12 mouse cellular contexts compared by ENCODE assay signal in genomic region chr2:156493766-156494165, GRCm38 (mm10). TPM values are rescaled to one million over a fixed set of nuclear protein-coding genes. Genes with fewer than 3 reads are reported as not detected.
DNase-seq lines count a peak whose midpoint lies in the region; ATAC-seq and TF ChIP-seq lines count a peak whose summit lies in the region.
"Had no signal": no experiment of that assay in that cellular context is flagged by ENCODE, and none has a peak within 500 bp of the region (broad histone marks: within the 10 kb centered on the region; RNA-seq: fewer than 3 reads in every experiment).

No protein-coding gene starts in this region.

- WGBS in forebrain, embryonic 11.5 days: 39% methylated on average over 9 of the region's 9 CpGs
- 40% methylated on average over 9 of the region's 9 CpGs for WGBS in forebrain, embryonic 15.5 days
- WGBS in midbrain, embryonic 10.5 days: 35% methylated on average over 9 of the region's 9 CpGs
- whole genome bisulfite sequencing in midbrain, postnatal 0 days: 28% methylated on average over 9 of the region's 9 CpGs
- 54% methylated on average over 9 of the region's 9 CpGs for WGBS in liver, embryonic 13.5 days (ENCODE audit: insufficient replicate concordance)
- 36% methylated on average over 9 of the region's 9 CpGs for WGBS in neural tube, embryonic 13.5 days

- DNase-seq in forebrain, embryonic 11.5 days (ENCODE audit: low spot score): no peak
- DNase-seq in midbrain, embryonic 10.5 days (ENCODE audit: low spot score): peak; percentile 49
- DNase-seq in midbrain, postnatal 0 days (ENCODE audit: low spot score): no peak
- DNase-seq in liver, embryonic 13.5 days: no peak
- DNase-seq in thymus, postnatal 10 days (ENCODE audit: low spot score in 2 of 2): no peak
- no peak for DNase-seq in gastrocnemius, adult 18-20 months (ENCODE audit: low spot score)
- DNase-seq: lung, embryonic 14.5 days; thymus, postnatal 36 days had no signal

- H3K4me2 ChIP-seq in forebrain, embryonic 11.5 days (ENCODE audit: low read depth, low read length, severe bottlenecking): no peak overlapping the region
- no peak overlapping the region for H3K4me2 ChIP-seq in forebrain, embryonic 15.5 days (replicated peaks)
- no peak overlapping the region for H3K4me2 ChIP-seq in midbrain, postnatal 0 days (ENCODE audit: low read depth, low read length, poor library complexity, severe bottlenecking)
- H3K4me2 ChIP-seq in liver, embryonic 13.5 days: peak overlapping the region; percentile 66
- H3K4me2 ChIP-seq in neural tube, embryonic 13.5 days: no peak overlapping the region
- H3K4me2 ChIP-seq: kidney, embryonic 15.5 days; lung, embryonic 14.5 days had no signal

- no peaks in the 10 kb centered on the region for H3K27me3 ChIP-seq in forebrain, embryonic 11.5 days (ENCODE audit: control insufficient read depth, insufficient read depth, low read length)
- no peaks in the 10 kb centered on the region for H3K27me3 ChIP-seq in forebrain, embryonic 15.5 days
- H3K27me3 ChIP-seq in midbrain, embryonic 10.5 days (ENCODE audit: low read depth, poor library complexity, severe bottlenecking): peaks cover 9% of the 10 kb centered on the region; the same call in 1 of the 2 replicates
- H3K27me3 ChIP-seq in midbrain, postnatal 0 days (ENCODE audit: insufficient read depth, low read length): no peaks in the 10 kb centered on the region
- no peaks in the 10 kb centered on the region for H3K27me3 ChIP-seq in liver, embryonic 13.5 days
- no peaks in the 10 kb centered on the region for H3K27me3 ChIP-seq in neural tube, embryonic 13.5 days
- H3K27me3 ChIP-seq: kidney, embryonic 15.5 days had no signal

- peak overlapping the region; percentile 25; the same call in 1 of the 2 replicates for H3K27ac ChIP-seq in forebrain, embryonic 11.5 days (ENCODE audit: low read depth, low read length)
- H3K27ac ChIP-seq in forebrain, embryonic 15.5 days (replicated peaks): no peak overlapping the region
- H3K27ac ChIP-seq in midbrain, embryonic 10.5 days (replicated peaks): peak overlapping the region; percentile 71
- no peak overlapping the region for H3K27ac ChIP-seq in midbrain, postnatal 0 days (ENCODE audit: low read depth, low read length)
- peak overlapping the region; percentile 99 for H3K27ac ChIP-seq in liver, embryonic 13.5 days
- no peak overlapping the region for H3K27ac ChIP-seq in neural tube, embryonic 13.5 days (replicated peaks)
- H3K27ac ChIP-seq: kidney, embryonic 15.5 days had no signal

- no peak for TF ChIP-seq CTCF in midbrain, postnatal 0 days (IDR thresholded peaks at IDR 0.05)

- no peaks in the 10 kb centered on the region for H3K36me3 ChIP-seq in forebrain, embryonic 11.5 days (ENCODE audit: control insufficient read depth, insufficient read depth, low read length)
- peaks cover 22% of the 10 kb centered on the region; the same call in 1 of the 2 replicates for H3K36me3 ChIP-seq in forebrain, embryonic 15.5 days
- peaks cover 19% of the 10 kb centered on the region for H3K36me3 ChIP-seq in midbrain, embryonic 10.5 days
- peaks cover 32% of the 10 kb centered on the region for H3K36me3 ChIP-seq in midbrain, postnatal 0 days (ENCODE audit: insufficient read depth, low read length)
- H3K36me3 ChIP-seq in liver, embryonic 13.5 days: no peaks in the 10 kb centered on the region
- peaks cover 41% of the 10 kb centered on the region for H3K36me3 ChIP-seq in neural tube, embryonic 13.5 days

- H3K4me1 ChIP-seq in forebrain, embryonic 11.5 days (replicated peaks; ENCODE audit: control insufficient read depth, insufficient read depth, low read length): peaks cover 7% of the 10 kb centered on the region; the same call in 1 of the 2 replicates
- H3K4me1 ChIP-seq in forebrain, embryonic 15.5 days: peaks cover 29% of the 10 kb centered on the region
- peaks cover 59% of the 10 kb centered on the region for H3K4me1 ChIP-seq in midbrain, embryonic 10.5 days
- H3K4me1 ChIP-seq in midbrain, postnatal 0 days (ENCODE audit: insufficient read depth, low read length): peaks cover 13% of the 10 kb centered on the region
- H3K4me1 ChIP-seq in liver, embryonic 13.5 days (replicated peaks): peaks cover 65% of the 10 kb centered on the region
- peaks cover 18% of the 10 kb centered on the region for H3K4me1 ChIP-seq in neural tube, embryonic 13.5 days (replicated peaks)

- H3K4me3 ChIP-seq in forebrain, embryonic 11.5 days (ENCODE audit: low read depth, low read length): no peak overlapping the region
- H3K4me3 ChIP-seq in forebrain, embryonic 15.5 days: no peak overlapping the region
- H3K4me3 ChIP-seq in midbrain, embryonic 10.5 days: 0 out of 2 replicates have a peak overlapping the region, but pooled peaks have one; percentile 7
- no peak overlapping the region for H3K4me3 ChIP-seq in midbrain, postnatal 0 days (ENCODE audit: low read depth, low read length)
- H3K4me3 ChIP-seq in liver, embryonic 13.5 days (replicated peaks): peak overlapping the region; percentile 35
- H3K4me3 ChIP-seq in neural tube, embryonic 13.5 days: no peak overlapping the region
- H3K4me3 ChIP-seq: kidney, embryonic 15.5 days had no signal

- no peak overlapping the region for H3K9ac ChIP-seq in forebrain, embryonic 11.5 days (ENCODE audit: low read length)
- H3K9ac ChIP-seq in forebrain, embryonic 15.5 days (replicated peaks): no peak overlapping the region
- no peak overlapping the region for H3K9ac ChIP-seq in midbrain, postnatal 0 days (replicated peaks; ENCODE audit: low read length, poor library complexity, severe bottlenecking)
- H3K9ac ChIP-seq in liver, embryonic 13.5 days: peak overlapping the region; percentile 67
- peak overlapping the region; percentile 18; the same call in 1 of the 2 replicates for H3K9ac ChIP-seq in neural tube, embryonic 13.5 days
- H3K9ac ChIP-seq: kidney, embryonic 15.5 days; lung, embryonic 14.5 days had no signal

- ATAC-seq in forebrain, embryonic 11.5 days (replicated peaks; ENCODE audit: low FRiP score): no peak
- no peak for ATAC-seq in forebrain, embryonic 15.5 days (replicated peaks)
- no peak for ATAC-seq in midbrain, postnatal 0 days (ENCODE audit: low FRiP score)
- no peak for ATAC-seq in liver, embryonic 13.5 days (ENCODE audit: low read depth)
- no peak for ATAC-seq in neural tube, embryonic 13.5 days (ENCODE audit: low read depth)
- ATAC-seq: inflammation-experienced regulatory T-cells, adult 6 months had no signal

- H3K9me3 ChIP-seq in forebrain, embryonic 11.5 days (ENCODE audit: control insufficient read depth, low read length): no peaks in the 10 kb centered on the region
- no peaks in the 10 kb centered on the region for H3K9me3 ChIP-seq in forebrain, embryonic 15.5 days
- no peaks in the 10 kb centered on the region for H3K9me3 ChIP-seq in midbrain, embryonic 10.5 days (replicated peaks)
- no peaks in the 10 kb centered on the region for H3K9me3 ChIP-seq in midbrain, postnatal 0 days (ENCODE audit: low read length)
- H3K9me3 ChIP-seq in liver, embryonic 13.5 days (replicated peaks): no peaks in the 10 kb centered on the region
- H3K9me3 ChIP-seq in neural tube, embryonic 13.5 days: no peaks in the 10 kb centered on the region
- H3K9me3 ChIP-seq: kidney, embryonic 15.5 days had no signal

RNA-seq across cellular contexts. Expression of gene Aar2, which starts 53.6 kb away (rescaled TPM):
- 45.9 and 50.0 TPM in 2 replicates for polyA plus RNA-seq in forebrain, embryonic 11.5 days (2014; fragmentation: Nextera tagmentation; extraction: Ambion mirVana)
- 44.5 and 44.6 TPM in 2 replicates for polyA plus RNA-seq in forebrain, embryonic 15.5 days (2015; fragmentation: Nextera tagmentation; extraction: Ambion mirVana)
- 46.4 and 48.8 TPM in 2 replicates for polyA plus RNA-seq in midbrain, embryonic 10.5 days (2016; fragmentation: Nextera tagmentation; extraction: Ambion mirVana)
- total RNA-seq in midbrain, postnatal 0 days (2014; rRNA removed): 49.1 and 53.5 TPM in 2 replicates
- 42.0 and 44.5 TPM in 2 replicates for polyA plus RNA-seq in midbrain, postnatal 0 days (2015; fragmentation: Nextera tagmentation; extraction: Ambion mirVana)
- polyA plus RNA-seq in liver, embryonic 13.5 days (2015; fragmentation: Nextera tagmentation; extraction: Ambion mirVana): 15.6 and 18.6 TPM in 2 replicates
- polyA plus RNA-seq in neural tube, embryonic 13.5 days (2015; fragmentation: Nextera tagmentation; extraction: Ambion mirVana): 41.9 and 44.8 TPM in 2 replicates
- total RNA-seq in gastrocnemius, adult 18-20 months (2021): 10 to 100 TPM; 22.9 to 23.0 TPM

Comparison
In these comparisons a context has a peak if more than half of its experiments do, and no peak if none do; other contexts are left out.
1. H3K27ac ChIP-seq: peak in forebrain, embryonic 11.5 days (single experiment), midbrain, embryonic 10.5 days (single experiment) and liver, embryonic 13.5 days (single experiment); none in forebrain, embryonic 15.5 days (single experiment), midbrain, postnatal 0 days (single experiment) and neural tube, embryonic 13.5 days (single experiment).
2. H3K4me3 ChIP-seq: peak in midbrain, embryonic 10.5 days (single experiment) and liver, embryonic 13.5 days (single experiment); none in forebrain, embryonic 11.5 days (single experiment), forebrain, embryonic 15.5 days (single experiment), midbrain, postnatal 0 days (single experiment) and neural tube, embryonic 13.5 days (single experiment).
3. H3K9ac ChIP-seq: peak in liver, embryonic 13.5 days (single experiment) and neural tube, embryonic 13.5 days (single experiment); none in forebrain, embryonic 11.5 days (single experiment), forebrain, embryonic 15.5 days (single experiment) and midbrain, postnatal 0 days (single experiment).